Mouse (Mus musculus) cerebellum, adult (tissue): ENCODE data around the gene Kcnma1.

Experiments
- ATAC-seq: cut with Nextera tagmentation; 2 replicates; pipeline ENCODE4 v1.9.2; 2017; ENCODE audit warnings: mild to moderate bottlenecking, moderate library complexity, mixed read lengths; ENCODE audit not compliant: insufficient number of reproducible peaks, low FRiP score, low TSS enrichment

Kcnma1 gene

GRCm38 (mm10) chr14:23555647-23556046, 458.6 kb downstream of the Kcnma1 start:
- no peak for ATAC-seq

- ATAC-seq: no peak
These were observed 461.9 kb downstream of the Kcnma1 start for GRCm38 (mm10) chr14:23552252-23552974.

GRCm38 (mm10) chr14:23550467-23550866, 463.8 kb downstream of the Kcnma1 start:
- ATAC-seq: no peak

- ATAC-seq: no peak
These were observed 472.2 kb downstream of the Kcnma1 start for GRCm38 (mm10) chr14:23542131-23542530.

GRCm38 (mm10) chr14:23539621-23540020, 474.7 kb downstream of the Kcnma1 start:
- ATAC-seq: no peak

GRCm38 (mm10) chr14:23533346-23533745, 480.9 kb downstream of the Kcnma1 start:
- ATAC-seq: no peak

GRCm38 (mm10) chr14:23531735-23532525, 482.4 kb downstream of the Kcnma1 start:
- ATAC-seq: no peak

GRCm38 (mm10) chr14:23529720-23530119, 484.6 kb downstream of the Kcnma1 start:
- 0 out of 2 replicates have a peak, but pooled peaks have one; percentile 47 for ATAC-seq

- no peak for ATAC-seq
These were observed 485.1 kb downstream of the Kcnma1 start for GRCm38 (mm10) chr14:23529229-23529628.

GRCm38 (mm10) chr14:23525910-23526309, 488.4 kb downstream of the Kcnma1 start:
- ATAC-seq: no peak

GRCm38 (mm10) chr14:23523825-23524491, 490.3 kb downstream of the Kcnma1 start:
- no peak for ATAC-seq

GRCm38 (mm10) chr14:23522606-23523159, 491.6 kb downstream of the Kcnma1 start:
- ATAC-seq: no peak

- ATAC-seq: no peak
These were observed 493.1 kb downstream of the Kcnma1 start for GRCm38 (mm10) chr14:23521080-23521684.

- ATAC-seq: no peak
These were observed 496.9 kb downstream of the Kcnma1 start for GRCm38 (mm10) chr14:23517374-23517773.

- ATAC-seq: no peak
These were observed 504.5 kb downstream of the Kcnma1 start for GRCm38 (mm10) chr14:23509792-23510191.

GRCm38 (mm10) chr14:23502236-23502790, 512.0 kb downstream of the Kcnma1 start:
- no peak for ATAC-seq

- ATAC-seq: no peak
These were observed 517.5 kb downstream of the Kcnma1 start for GRCm38 (mm10) chr14:23496801-23497200.

- no peak for ATAC-seq
These were observed 518.0 kb downstream of the Kcnma1 start for GRCm38 (mm10) chr14:23496236-23496740.

GRCm38 (mm10) chr14:23494496-23494800, 519.8 kb downstream of the Kcnma1 start:
- no peak for ATAC-seq
